Mouse (Mus musculus): Measurements from ENCODE around the gene Msn.

GRCm38 (mm10) chrX:96218088-96218487 is 122.2 kb downstream of the Msn start:
- TF ChIP-seq POLR2A (IDR thresholded peaks at IDR 0.05; ENCODE audit: borderline replicate concordance, insufficient read depth, low read length) (no peak), CTCF (IDR thresholded peaks at IDR 0.05; ENCODE audit: borderline replicate concordance, insufficient read depth, low read depth, low read length) (no peak)
